Mouse (Mus musculus) right cerebral cortex, postnatal 10 days (tissue): ENCODE results near the gene Tomm5.
A peak's percentile ranks its signal among the peaks of the same experiment; 100 is the strongest.
"Not testable (repeated sequence)": the region's sequence is repeated elsewhere in the genome, so short reads cannot be mapped to it uniquely, and the experiment has no call there.

ENCODE experiments used
- DNase-seq, 2 experiments: peaks; one replicate each; pipeline ENCODE4 v3.0.0; 2021; ENCODE audit warnings: low spot score in 2 of 2

Gene Tomm5

GRCm38 (mm10) chr4:45066036-45066730 is 41.7 kb downstream of the Tomm5 start:
- no peak for DNase-seq

- no peak for DNase-seq
These were observed 43.3 kb downstream of the Tomm5 start for GRCm38 (mm10) chr4:45064577-45064976.

- DNase-seq: not testable (repeated sequence)
These were observed 44.1 kb downstream of the Tomm5 start for GRCm38 (mm10) chr4:45063836-45064235.

- DNase-seq: peak in 1 of 2 experiments; percentile 49
These were observed 52.5 kb downstream of the Tomm5 start for GRCm38 (mm10) chr4:45055451-45055850.
